Mouse (Mus musculus): ENCODE measurements around the gene Itsn1.

Itsn1 gene

DNA sequence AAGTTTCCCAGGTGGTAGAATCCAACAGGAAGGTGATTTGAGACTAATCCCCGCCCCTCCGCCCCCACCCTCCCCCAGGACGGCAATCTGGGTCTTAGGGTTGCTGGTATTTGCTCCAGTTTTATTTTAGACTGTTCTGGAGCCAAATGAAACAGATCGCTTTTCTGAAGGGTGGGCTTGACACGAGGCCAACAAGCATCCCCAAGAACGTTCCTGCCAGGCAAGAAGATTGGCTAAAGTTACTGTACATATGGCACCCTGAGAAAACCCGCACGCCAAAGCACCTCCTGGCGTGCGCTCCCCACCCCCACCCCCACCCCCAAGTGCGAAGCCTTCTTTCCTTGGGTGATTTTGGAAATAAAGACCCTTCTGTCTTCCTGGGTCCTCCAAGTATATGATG is 178.1 kb downstream of the Itsn1 start:
- no peak for DNase-seq (ENCODE audit: low spot score)

DNA sequence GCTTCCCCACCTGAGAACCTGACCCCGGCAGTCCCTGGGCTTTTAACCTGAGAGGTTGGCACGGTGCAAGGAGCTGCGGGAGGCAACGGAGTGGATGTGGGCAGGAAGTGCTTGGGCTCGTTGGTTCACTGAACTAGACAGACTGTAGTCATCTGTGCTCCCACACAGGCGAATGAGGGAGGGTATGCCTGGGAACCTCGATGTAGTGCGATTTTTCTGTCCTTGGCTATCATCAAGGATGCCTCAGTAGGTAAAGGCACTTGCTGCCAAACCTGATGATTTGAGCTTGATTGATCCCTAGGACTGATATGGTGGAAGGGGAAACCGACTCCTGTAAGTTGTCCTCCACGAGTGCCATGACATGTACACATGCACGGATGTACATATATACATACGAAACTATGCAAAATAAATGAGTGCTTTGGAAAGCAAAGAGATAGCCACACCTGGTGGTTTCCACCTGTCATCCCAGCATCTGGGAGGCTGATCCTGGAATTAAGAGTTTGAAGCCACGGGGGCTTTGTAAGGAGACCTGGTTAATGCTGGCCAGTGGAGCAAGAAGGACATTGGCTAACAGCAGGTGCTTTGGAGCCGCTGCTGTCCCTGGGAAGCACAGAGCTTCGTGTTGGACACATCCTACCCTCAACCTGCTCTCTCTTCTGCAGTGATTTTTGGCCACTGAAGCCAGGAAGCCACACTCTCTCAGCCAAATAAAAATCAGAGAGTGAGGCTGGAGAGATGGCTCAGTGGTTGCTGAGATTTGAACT is 180.7 kb downstream of the Itsn1 start:
- no peak for DNase-seq (ENCODE audit: low spot score)

DNA sequence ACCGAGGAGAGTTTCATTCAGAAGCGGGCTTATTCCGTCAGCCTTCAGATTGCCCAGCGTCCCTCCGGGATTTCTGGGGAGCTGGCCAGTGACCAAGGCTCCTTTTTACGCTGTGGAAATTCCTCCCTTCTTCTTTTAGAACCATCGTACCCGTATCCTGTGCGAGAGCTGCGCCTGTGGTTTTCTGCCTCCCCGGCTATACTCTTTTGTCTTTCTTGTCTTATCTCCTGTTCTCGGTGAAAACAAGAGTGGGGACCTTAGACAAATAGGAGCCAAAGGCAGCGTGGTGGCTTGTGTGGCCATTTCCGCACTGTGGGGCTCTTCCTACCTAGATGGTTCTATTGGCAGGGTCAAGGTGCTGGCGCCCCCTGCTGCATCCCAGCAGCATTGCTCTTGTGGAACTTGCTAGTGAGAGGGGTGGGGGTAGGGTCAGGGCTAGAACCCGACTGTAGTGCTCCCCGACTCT is 188.6 kb downstream of the Itsn1 start:
- DNase-seq (ENCODE audit: low spot score) = peak; percentile 84

DNA sequence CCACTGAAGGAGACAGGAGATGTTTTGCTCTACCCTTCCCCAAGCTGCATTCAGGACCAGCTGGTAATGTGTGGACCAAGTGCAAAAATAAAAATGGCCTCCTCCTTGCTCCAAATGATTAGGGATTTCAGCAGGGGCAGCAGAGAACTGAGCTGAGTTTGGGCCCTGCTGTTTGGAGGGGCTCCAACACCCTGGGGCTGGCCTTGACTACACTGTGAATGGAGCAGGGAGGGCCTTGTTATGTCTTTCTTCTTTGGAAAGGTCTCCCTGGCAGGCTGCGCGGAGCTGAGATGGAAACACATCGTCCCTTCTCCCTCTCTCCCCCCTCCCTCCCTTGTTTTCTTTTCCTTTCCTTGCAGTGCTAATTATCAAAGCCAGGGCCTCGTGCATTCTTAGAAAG is 189.4 kb downstream of the Itsn1 start:
- no peak for DNase-seq (ENCODE audit: low spot score)

DNA sequence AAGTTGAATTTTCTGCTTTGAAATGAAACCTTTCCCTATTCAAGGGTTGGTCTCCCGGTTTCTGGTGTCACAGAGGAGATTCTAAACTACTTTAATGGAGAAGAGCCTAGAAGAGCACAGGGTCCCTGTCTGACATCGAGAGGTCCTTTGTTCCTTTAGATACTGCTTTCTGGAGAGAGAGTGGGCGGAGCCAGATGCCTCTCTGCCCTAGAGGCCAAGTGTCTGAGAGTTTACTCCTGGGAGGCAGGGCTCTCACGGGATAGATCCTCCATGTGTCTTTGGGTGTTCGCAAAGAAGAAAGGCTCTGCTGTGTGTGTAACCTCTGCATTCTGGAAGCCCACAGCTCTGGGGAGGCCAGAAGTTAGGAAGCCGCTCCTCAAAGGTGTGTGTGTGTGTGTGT is 190.0 kb downstream of the Itsn1 start:
- no peak for DNase-seq (ENCODE audit: low spot score)

DNA sequence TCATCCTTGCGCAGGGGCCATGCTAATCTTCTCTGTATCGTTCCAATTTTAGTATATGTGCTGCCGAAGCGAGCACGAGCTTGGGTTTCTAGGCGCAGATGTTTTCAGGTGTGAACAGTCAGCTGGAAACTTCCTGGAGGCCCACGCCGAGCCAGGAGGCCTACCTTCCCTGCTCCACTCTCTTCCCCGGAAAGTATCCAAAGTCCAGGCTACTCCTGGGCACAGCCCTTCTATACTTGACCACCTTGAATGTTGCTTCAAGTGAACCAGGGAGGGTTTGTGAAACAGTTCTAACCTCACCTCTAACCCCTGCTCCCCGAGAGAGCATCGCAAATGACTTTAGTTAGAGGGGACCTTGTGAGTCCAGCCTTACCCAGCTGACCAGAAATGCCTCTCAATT is 192.3 kb downstream of the Itsn1 start:
- no peak for DNase-seq (ENCODE audit: low spot score)

DNA sequence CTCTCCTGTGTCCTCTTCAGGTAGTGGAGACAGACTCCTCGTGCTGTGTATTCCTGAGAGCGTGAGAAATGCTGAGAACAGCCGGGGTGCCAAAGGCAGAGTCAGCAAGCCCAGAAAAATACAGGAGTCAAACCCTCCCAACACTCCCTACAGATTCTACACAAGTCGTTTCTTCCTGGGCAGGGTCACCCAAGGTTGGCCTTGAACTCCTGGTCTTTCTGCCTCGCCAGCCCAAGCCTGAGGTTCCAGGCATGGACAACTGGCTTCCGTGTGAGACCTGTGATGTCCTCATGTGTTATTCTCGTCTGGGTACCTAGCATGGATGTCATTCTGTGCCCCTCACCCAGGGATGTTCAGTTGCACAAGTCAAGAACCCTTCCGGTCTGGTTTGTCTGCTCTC is 193.9 kb downstream of the Itsn1 start:
- DNase-seq (ENCODE audit: low spot score) = no peak

GRCm38 (mm10) chr16:91924426-91924825 is 195.3 kb downstream of the Itsn1 start:
- no peak for DNase-seq (ENCODE audit: low spot score)

DNA sequence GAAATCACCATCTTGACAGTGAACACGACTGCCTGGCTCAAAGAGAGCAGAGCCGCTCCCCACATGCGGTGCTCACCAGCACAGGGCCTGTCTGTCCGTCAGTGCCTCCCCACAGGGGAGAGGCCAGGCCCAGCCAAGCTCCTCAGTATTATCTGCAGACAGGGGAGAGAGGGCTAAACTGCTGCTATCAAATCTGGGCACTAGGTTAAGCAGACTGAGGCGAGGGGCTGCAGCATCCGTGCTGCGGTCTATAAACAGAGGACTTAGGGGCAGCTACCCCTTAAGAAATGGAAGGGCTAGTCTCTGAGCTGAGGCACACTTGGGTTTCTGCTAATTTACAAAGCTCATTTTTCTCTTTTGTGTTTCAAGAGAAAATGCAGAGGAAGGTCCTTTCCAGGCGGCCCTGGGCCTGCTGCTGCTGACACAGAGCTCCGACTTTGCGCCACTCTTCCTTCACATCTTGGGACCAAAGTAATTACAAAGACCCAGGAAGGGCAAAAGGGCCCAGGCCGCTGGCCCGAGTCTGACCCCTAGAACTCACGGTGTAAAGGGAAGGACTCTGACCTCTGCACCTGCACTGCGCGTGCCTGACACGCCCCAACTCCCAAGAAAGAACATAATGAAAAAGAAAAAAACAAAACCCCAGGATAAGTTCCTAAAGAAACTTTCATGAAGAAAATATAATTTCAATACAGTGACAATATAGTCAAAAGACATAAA is 199.0 kb downstream of the Itsn1 start:
- DNase-seq (ENCODE audit: low spot score) = no peak

DNA sequence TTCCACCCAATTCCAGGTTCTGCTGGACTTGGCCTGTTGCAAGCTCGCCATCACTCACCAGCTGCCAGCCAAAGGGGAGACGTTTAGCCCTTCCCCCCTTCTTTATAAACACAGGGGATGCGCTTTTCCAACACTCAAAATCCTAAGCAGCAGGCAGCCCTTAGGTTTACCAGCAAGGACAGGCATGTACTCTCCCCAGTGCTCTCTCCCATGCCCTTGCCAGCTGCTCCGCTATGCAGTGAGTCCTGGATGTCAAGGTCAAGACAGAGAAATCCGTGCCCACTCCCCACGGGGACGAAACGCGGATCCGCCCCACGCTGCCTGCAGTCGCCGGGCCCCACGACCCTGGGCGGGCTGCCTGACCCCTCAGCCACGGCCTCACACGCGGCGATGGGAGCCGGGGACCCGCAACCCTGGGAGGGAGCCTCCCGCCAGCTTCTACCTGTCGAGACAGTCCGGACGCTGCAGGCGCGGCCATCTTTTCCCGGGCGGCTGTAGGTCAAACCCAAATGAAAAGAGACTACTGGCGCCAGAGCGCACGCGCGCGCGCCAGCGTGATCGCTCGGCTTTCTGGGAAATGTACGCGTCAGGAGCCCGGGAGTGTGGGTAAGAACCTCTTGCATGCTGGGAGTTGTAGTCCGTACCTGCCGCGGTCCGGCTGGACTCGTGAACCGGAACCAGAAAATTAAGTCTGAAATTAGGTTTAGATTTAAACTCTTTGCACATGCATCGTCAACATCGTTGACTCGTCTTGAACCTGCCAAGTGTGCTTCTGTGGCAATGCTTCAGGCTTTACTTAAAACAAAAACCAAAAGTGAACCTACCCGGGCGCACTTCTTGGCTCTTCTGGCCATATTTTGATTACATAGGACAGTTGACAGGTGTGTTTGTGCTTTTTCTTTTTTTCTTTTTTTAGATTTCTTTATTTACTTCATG is 202.3 kb downstream of the Itsn1 start:
- DNase-seq (ENCODE audit: low spot score) = peak; percentile 92

DNA sequence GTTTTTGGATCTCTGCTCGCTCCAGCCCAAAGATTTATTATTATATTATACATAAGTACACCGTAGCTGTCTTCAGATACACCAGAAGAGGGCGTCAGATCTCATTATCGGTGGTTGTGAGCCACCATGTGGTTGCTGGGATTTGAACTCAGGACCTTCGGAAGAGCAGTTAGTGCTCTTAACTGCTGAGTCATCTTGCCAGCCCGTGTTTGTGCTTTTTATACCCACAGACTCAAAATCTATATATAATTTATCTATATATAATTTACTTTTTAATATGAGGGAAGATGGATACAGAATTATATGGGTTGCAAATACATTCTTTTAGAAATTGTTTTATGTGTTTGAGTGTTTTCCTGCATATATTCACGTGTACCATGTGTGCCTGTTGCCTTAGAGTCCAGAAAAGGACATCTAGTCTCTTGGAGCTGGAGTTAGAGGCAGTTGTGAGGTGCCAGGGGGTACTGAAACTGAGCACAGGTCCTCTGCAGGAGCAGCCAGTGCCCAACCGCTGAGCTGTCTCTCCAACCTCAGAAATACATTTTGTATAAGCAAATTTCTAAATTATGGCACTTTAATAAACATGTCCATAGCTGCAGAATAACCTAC is 203.1 kb downstream of the Itsn1 start:
- no peak for DNase-seq (ENCODE audit: low spot score)

DNA sequence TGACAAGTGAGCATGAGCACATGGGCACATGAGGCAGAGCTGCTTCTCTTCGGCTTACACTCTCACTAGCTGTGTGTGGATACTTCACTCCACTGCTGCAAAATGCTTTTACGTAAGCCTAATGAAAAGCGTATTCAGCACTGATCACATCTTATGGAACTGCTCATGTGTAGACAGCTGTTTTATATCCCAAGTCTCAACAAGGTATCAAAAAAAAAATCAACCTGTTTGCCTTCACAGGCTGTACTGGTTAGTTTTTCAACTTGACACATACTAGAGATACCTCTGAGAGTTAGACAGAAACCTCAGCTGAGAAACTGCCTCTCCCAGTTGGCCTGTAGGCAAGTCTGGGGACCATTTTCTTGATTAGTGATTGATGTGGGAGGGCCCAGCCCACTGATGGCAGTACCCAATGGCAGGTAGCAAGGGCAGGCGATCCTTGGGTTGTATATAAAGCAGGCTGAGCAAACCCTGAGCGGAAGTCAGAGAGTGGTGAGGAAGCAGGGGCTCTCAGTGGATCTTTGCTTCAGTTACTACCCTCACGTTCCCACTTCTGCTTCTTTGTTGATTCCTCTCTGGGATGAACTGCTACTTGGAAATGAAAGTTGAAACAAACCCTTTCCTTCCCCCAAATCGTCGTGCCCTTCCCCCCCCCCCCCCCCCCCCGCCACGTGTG is 203.9 kb downstream of the Itsn1 start:
- DNase-seq (ENCODE audit: low spot score) = no peak

DNA sequence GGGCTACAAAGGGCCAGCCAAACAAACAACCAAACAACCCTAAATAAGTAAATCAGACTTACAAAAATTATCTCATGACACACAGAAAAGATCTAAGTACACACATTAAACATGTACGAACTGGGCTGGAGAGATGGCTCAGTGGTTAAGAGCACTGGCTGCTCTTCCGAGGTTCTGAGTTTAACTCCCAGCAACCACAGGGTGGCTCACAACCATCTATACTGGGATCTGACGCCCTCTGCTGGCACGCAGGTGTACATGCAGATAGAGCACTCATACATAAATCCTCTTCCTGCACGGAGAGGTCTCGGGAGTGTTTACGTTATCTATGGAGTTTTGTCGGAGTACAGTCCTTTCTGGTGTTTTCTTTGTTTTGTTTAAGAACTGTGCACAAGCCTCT is 206.0 kb downstream of the Itsn1 start:
- peak; percentile 63 for DNase-seq (ENCODE audit: low spot score)

GRCm38 (mm10) chr16:91935726-91936125 is 206.6 kb downstream of the Itsn1 start:
- DNase-seq (ENCODE audit: low spot score) = no peak

- peak; percentile 91 for DNase-seq (ENCODE audit: low spot score)
These were observed 207.4 kb downstream of the Itsn1 start for GRCm38 (mm10) chr16:91936340-91937030.

- no peak for DNase-seq (ENCODE audit: low spot score)
These were observed 208.2 kb downstream of the Itsn1 start for GRCm38 (mm10) chr16:91937281-91937680.

DNA sequence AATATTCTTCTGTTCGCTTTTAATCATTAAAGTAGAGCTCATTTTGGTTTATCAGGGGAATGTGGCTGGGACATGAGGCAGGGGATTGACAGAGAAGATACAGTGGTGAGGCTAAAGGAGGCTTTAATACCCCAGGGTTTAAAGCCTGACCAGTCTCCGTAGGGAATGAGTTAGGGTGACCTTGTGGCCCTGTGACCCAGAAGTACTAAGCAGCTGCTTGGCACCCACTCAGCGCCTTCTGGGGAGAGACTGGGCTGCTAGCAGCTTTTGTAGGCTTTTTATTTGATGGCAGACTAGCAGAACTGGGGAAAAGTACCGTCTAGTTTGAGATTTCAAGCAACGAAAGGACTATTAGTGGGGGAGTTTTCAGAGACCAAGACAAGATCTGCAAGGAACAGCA is 209.1 kb downstream of the Itsn1 start:
- DNase-seq (ENCODE audit: low spot score) = no peak

- DNase-seq (ENCODE audit: low spot score) = peak; percentile 74
These were observed 211.6 kb downstream of the Itsn1 start for GRCm38 (mm10) chr16:91940726-91941125.

GRCm38 (mm10) chr16:91942201-91942600 is 213.1 kb downstream of the Itsn1 start:
- no peak for DNase-seq (ENCODE audit: low spot score)

- DNase-seq (ENCODE audit: low spot score) = no peak
These were observed 217.2 kb downstream of the Itsn1 start for GRCm38 (mm10) chr16:91946261-91946660.

- no peak for DNase-seq (ENCODE audit: low spot score)
These were observed 218.0 kb downstream of the Itsn1 start for GRCm38 (mm10) chr16:91947093-91947492.
